In genomic region chr10:63014168-63014567, GRCm38 (mm10) we compare ENCODE assay signal across 25 mouse cellular contexts. TPM values are rescaled to one million over a fixed set of nuclear protein-coding genes. Genes with fewer than 3 reads are reported as not detected.
DNase-seq lines count a peak whose midpoint lies in the region; ATAC-seq and TF ChIP-seq lines count a peak whose summit lies in the region.
"Had no signal": no experiment of that assay in that cellular context is flagged by ENCODE, and none has a peak within 500 bp of the region (broad histone marks: within the 10 kb centered on the region; RNA-seq: fewer than 3 reads in every experiment).

No protein-coding gene starts in this region.

- H3K27ac ChIP-seq in layer of hippocampus, adult 2 months, result no peak overlapping the region
- no peak overlapping the region for H3K27ac ChIP-seq in lung, postnatal 0 days (ENCODE audit: low read length)
- H3K27ac ChIP-seq: embryonic facial prominence, embryonic 10.5 days; embryonic facial prominence, embryonic 13.5 days; forebrain, embryonic 12.5 days; forebrain, embryonic 15.5 days; heart, embryonic 10.5 days; heart, embryonic 13.5 days; hindbrain, embryonic 14.5 days had no signal

- 0 out of 2 replicates have a peak, but pooled peaks have one; percentile 4 for TF ChIP-seq CTCF in layer of hippocampus, adult 2 months (conservative IDR thresholded peaks at IDR 0.05)
- no peak for TF ChIP-seq CTCF in lung, adult 2 months (IDR thresholded peaks at IDR 0.05; ENCODE audit: insufficient read depth, low read length)
- TF ChIP-seq CTCF in lung, postnatal 0 days (IDR thresholded peaks at IDR 0.05), result peak; percentile 22; the same call in 1 of the 2 replicates

- no peaks in the 10 kb centered on the region for H3K4me1 ChIP-seq in lung, adult 2 months (ENCODE audit: control insufficient read depth, insufficient read depth, low read length)
- H3K4me1 ChIP-seq in lung, postnatal 0 days (ENCODE audit: insufficient read depth, low read depth, low read length), result no peaks in the 10 kb centered on the region
- H3K4me1 ChIP-seq: embryonic facial prominence, embryonic 10.5 days; embryonic facial prominence, embryonic 13.5 days; heart, embryonic 10.5 days had no signal

- H3K27me3 ChIP-seq in lung, postnatal 0 days (replicated peaks; ENCODE audit: insufficient read depth, low read length), result no peaks in the 10 kb centered on the region
- H3K27me3 ChIP-seq: embryonic facial prominence, embryonic 13.5 days; forebrain, embryonic 12.5 days; forebrain, embryonic 15.5 days; heart, embryonic 13.5 days had no signal

- no peak overlapping the region for H3K4me3 ChIP-seq in layer of hippocampus, adult 2 months
- H3K4me3 ChIP-seq in lung, adult 2 months (replicated peaks; ENCODE audit: extremely low read depth, low read depth, low read length), result no peak overlapping the region
- no peak overlapping the region for H3K4me3 ChIP-seq in lung, postnatal 0 days (ENCODE audit: low read depth, low read length)
- H3K4me3 ChIP-seq: embryonic facial prominence, embryonic 10.5 days; embryonic facial prominence, embryonic 13.5 days; erythroblast, embryonic 14.5 days; forebrain, embryonic 12.5 days; forebrain, embryonic 15.5 days; heart, embryonic 10.5 days; heart, embryonic 13.5 days had no signal

- no peaks in the 10 kb centered on the region for H3K9me3 ChIP-seq in lung, postnatal 0 days (ENCODE audit: low read length)
- H3K9me3 ChIP-seq: embryonic facial prominence, embryonic 10.5 days; embryonic facial prominence, embryonic 13.5 days; forebrain, embryonic 12.5 days; forebrain, embryonic 15.5 days; heart, embryonic 10.5 days; heart, embryonic 13.5 days had no signal

- H3K36me3 ChIP-seq in lung, postnatal 0 days (ENCODE audit: insufficient read depth, low read length), result peaks cover 44% of the 10 kb centered on the region

- DNase-seq in layer of hippocampus, adult 2 months (ENCODE audit: low spot score in 2 of 2), result no peak
- DNase-seq in layer of hippocampus, postnatal 36 days, result no peak
- peak; percentile 11 for DNase-seq in lung, adult 2 months
- no peak for DNase-seq in lung, postnatal 4 days
- DNase-seq in ZHBTc4 (ENCODE audit: low read depth, low spot score), result peak; percentile 18
- peak; percentile 77 for DNase-seq in lung, postnatal 0 days (ENCODE audit: low spot score)
- DNase-seq in spleen, adult 12 weeks (ENCODE audit: low spot score), result no peak
- DNase-seq in left cerebral cortex, adult 8-10 months (ENCODE audit: low spot score in 2 of 2), result no peak
- DNase-seq: adrenal gland, postnatal 10 days; adrenal gland, postnatal 36 days; cerebellum, adult 18-20 months; cerebellum, adult 9-10 months; cerebellum, postnatal 14 days; gastrocnemius, postnatal 25 days; heart, adult 18-20 months; heart, postnatal 14 days; heart, postnatal 4 days had no signal

- TF ChIP-seq EP300 in lung, postnatal 0 days (IDR thresholded peaks at IDR 0.05), result no peak

- H3K9ac ChIP-seq in lung, postnatal 0 days (replicated peaks; ENCODE audit: low read depth), result no peak overlapping the region
- H3K9ac ChIP-seq: embryonic facial prominence, embryonic 13.5 days; forebrain, embryonic 12.5 days; forebrain, embryonic 15.5 days; heart, embryonic 13.5 days; hindbrain, embryonic 14.5 days had no signal

- H3K4me2 ChIP-seq in lung, postnatal 0 days (replicated peaks; ENCODE audit: low read depth, low read length), result no peak overlapping the region
- H3K4me2 ChIP-seq: embryonic facial prominence, embryonic 13.5 days; forebrain, embryonic 12.5 days; forebrain, embryonic 15.5 days; heart, embryonic 13.5 days; hindbrain, embryonic 14.5 days had no signal

- peak; percentile 89 for ATAC-seq in lung, postnatal 0 days
- ATAC-seq: forebrain, embryonic 15.5 days had no signal

- 74% methylated on average over 9 of the region's 9 CpGs for WGBS in lung, adult 2 months
- 53% methylated on average over 9 of the region's 9 CpGs for WGBS in lung, postnatal 0 days

- TF ChIP-seq POLR2A in lung, adult 2 months (IDR thresholded peaks at IDR 0.05; ENCODE audit: borderline replicate concordance, extremely low read depth, low read depth, low read length), result no peak

RNA-seq across cellular contexts. Expression of gene Hnrnph3, which starts 9.8 kb away (rescaled TPM):
- 10 to 100 TPM; 51.1 to 65.3 TPM for total RNA-seq in layer of hippocampus, adult 2 months (2021)
- 10 to 100 TPM; 52.9 to 60.8 TPM for total RNA-seq in layer of hippocampus, postnatal 36 days (2021)
- polyA plus RNA-seq in lung, adult 2 months (2012; rRNA removed), result 14.3 and 27.5 TPM in 2 replicates
- polyA plus RNA-seq in lung, postnatal 0 days (2015; fragmentation: Nextera tagmentation; extraction: Ambion mirVana), result 38.8 and 44.6 TPM in 2 replicates
- total RNA-seq in left cerebral cortex, adult 8-10 months (2022), result 10 to 100 TPM; 45.0 to 55.4 (median 47.2) TPM

RNA-seq across cellular contexts. Expression of gene Pbld2, which starts 9.9 kb away (rescaled TPM):
- 1 to 10 TPM; 1.6 to 2.2 TPM for total RNA-seq in layer of hippocampus, adult 2 months (2021)
- 1 to 10 TPM; 1.7 to 2.3 TPM for total RNA-seq in layer of hippocampus, postnatal 36 days (2021)
- 1.7 and 2.2 TPM in 2 replicates for polyA plus RNA-seq in lung, adult 2 months (2012; rRNA removed)
- 16.2 and 18.4 TPM in 2 replicates for polyA plus RNA-seq in lung, postnatal 0 days (2015; fragmentation: Nextera tagmentation; extraction: Ambion mirVana)
- total RNA-seq in left cerebral cortex, adult 8-10 months (2022), result 1 to 10 TPM; 1.7 to 3.4 (median 2.6) TPM
- polyA plus RNA-seq: erythroblast, embryonic 14.5 days had no signal

RNA-seq across cellular contexts. Expression of gene Rufy2, which starts 34.1 kb away (rescaled TPM):
- total RNA-seq in layer of hippocampus, adult 2 months (2021), result 10 to 100 TPM; 83.2 to 90.5 TPM
- total RNA-seq in layer of hippocampus, postnatal 36 days (2021), result 10 to 100 TPM; 63.8 to 77.0 TPM
- polyA plus RNA-seq in lung, adult 2 months (2012; rRNA removed), result 2.6 and 4.4 TPM in 2 replicates
- 13.9 and 14.5 TPM in 2 replicates for polyA plus RNA-seq in lung, postnatal 0 days (2015; fragmentation: Nextera tagmentation; extraction: Ambion mirVana)
- total RNA-seq in left cerebral cortex, adult 8-10 months (2022), result 100 to 1,000 TPM in 1 of 4 experiments, 10 to 100 TPM in 3; 87.2 to 102 (median 93.0) TPM
- polyA plus RNA-seq: erythroblast, embryonic 14.5 days had no signal

RNA-seq across cellular contexts. Expression of gene Pbld1, which starts 45.8 kb away (rescaled TPM):
- total RNA-seq in layer of hippocampus, adult 2 months (2021), result under 1 TPM; 0.15 to 0.82 TPM
- 1 to 10 TPM in 1 of 2 experiments, under 1 TPM in 1; 0.30 to 1.1 TPM for total RNA-seq in layer of hippocampus, postnatal 36 days (2021)
- 0.71 and 2.2 TPM in 2 replicates for polyA plus RNA-seq in lung, adult 2 months (2012; rRNA removed)
- 0.70 and 0.95 TPM in 2 replicates for polyA plus RNA-seq in lung, postnatal 0 days (2015; fragmentation: Nextera tagmentation; extraction: Ambion mirVana)
- under 1 TPM in 3 of 4 experiments, not detected in 1; 0.14 to 0.91 (median 0.30) TPM for total RNA-seq in left cerebral cortex, adult 8-10 months (2022)
- polyA plus RNA-seq: erythroblast, embryonic 14.5 days had no signal

Comparison
In these comparisons a context has a peak if more than half of its experiments do, and no peak if none do; other contexts are left out.
1. DNase-seq: peak in lung, adult 2 months (single experiment), ZHBTc4 (single experiment) and lung, postnatal 0 days (single experiment); none in layer of hippocampus, adult 2 months (0 of 2), layer of hippocampus, postnatal 36 days (0 of 2), lung, postnatal 4 days (0 of 2), spleen, adult 12 weeks (single experiment) and left cerebral cortex, adult 8-10 months (0 of 2).